Mouse (Mus musculus): Measurements from ENCODE around the gene Podxl. TPM values are rescaled to one million over a fixed set of nuclear protein-coding genes. Genes with fewer than 3 reads are reported as not detected.

Podxl gene
- polyA plus RNA-seq, 1 experiment from 2014 or later, result 16.3 TPM

DNA sequence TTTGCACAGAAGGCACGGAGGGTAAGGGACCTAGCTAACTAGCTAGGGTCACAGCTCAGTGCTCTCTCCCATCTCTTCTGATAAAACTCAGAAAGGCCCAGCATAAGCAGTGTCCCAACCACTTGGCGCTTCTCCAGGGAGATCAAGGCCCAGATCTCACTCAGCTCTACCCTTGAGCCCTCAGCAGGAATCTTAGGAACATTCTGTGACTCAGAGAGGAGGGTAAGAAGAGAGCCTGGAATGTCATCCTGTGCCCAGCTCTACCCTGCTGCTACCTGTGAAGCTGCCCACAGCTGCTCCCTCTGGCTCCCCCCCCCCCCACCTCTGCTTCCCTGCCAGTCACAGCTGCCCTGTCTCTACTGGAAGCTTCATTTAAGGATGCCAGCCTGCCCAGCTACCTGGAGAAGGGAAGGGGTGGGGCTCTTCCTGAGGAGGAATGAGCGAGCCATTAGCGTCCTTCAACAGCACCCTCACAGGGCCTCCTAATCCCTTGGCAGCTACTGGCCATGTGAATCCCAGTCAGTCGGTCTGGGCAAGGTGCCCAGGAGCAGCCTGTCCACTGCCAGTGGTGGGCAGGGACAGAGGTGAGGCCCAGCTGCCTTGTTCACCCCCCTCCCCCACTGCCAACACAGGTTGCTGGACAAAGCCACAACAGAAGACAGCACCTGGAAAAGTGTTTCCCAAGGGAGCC lies 14.3 kb downstream of the Podxl start:
- H3K4me2 ChIP-seq (ENCODE audit: low read length), result peak overlapping the region; percentile 15; the same call in 1 of the 2 replicates
- no peaks in the 10 kb centered on the region for H3K36me3 ChIP-seq (ENCODE audit: control insufficient read depth, insufficient read depth, low read length)
- peak; percentile 80 for ATAC-seq (ENCODE audit: insufficient number of reproducible peaks, insufficient read depth, low FRiP score, low read depth)
- H3K9ac ChIP-seq (ENCODE audit: low read length), result peak overlapping the region; percentile 12; the same call in 1 of the 2 replicates
- no peaks in the 10 kb centered on the region for H3K27me3 ChIP-seq (ENCODE audit: control insufficient read depth, insufficient read depth, low read length)
- H3K4me3 ChIP-seq (ENCODE audit: control insufficient read depth in 1 of 2, insufficient read depth in 1 of 2, low read depth in 1 of 2, low read length in 2 of 2), result no peak overlapping the region
- WGBS, result 27% methylated on average over 5 of the region's 5 CpGs
- peaks cover 25 to 37% of the 10 kb centered on the region in 2 experiments for H3K4me1 ChIP-seq (ENCODE audit: control insufficient read depth in 2 of 2, insufficient read depth in 2 of 2, low read length in 2 of 2)
- H3K27ac ChIP-seq (replicated peaks in 1 of 2; ENCODE audit: control insufficient read depth in 1 of 2, insufficient read depth in 1 of 2, low read depth in 2 of 2, low read length in 2 of 2), result peak overlapping the region; percentile 31 to 55; a peak in 3 of 4 replicates
- H3K9me3 ChIP-seq (ENCODE audit: control insufficient read depth, low read length), result no peaks in the 10 kb centered on the region

DNA sequence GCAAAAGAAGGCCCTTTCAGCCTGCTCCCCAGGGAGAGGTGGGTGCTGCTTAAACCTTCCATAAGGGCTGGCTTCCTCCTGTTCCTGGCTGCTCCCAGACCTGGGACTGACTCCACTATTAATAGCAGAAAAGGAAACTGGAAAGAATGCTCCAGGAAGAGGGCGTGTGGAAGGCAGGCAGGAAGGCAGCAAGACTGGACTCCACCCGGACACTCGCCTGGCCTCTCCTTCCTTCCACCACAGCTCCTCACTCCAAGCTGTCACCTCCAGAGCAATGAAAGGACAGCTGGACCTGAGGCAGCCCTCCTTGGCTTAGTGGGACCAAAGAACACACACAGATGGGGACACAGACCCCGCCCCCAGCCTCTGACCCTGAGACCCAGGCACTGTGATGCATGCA lies 19.5 kb downstream of the Podxl start:
- peak overlapping the region; percentile 43 for H3K4me2 ChIP-seq (ENCODE audit: low read length)
- peak overlapping the region; percentile 40 to 69; a peak in 3 of 4 replicates for H3K27ac ChIP-seq (replicated peaks in 1 of 2; ENCODE audit: control insufficient read depth in 1 of 2, insufficient read depth in 1 of 2, low read depth in 2 of 2, low read length in 2 of 2)
- no peak overlapping the region for H3K4me3 ChIP-seq (ENCODE audit: control insufficient read depth in 1 of 2, insufficient read depth in 1 of 2, low read depth in 1 of 2, low read length in 2 of 2)
- peaks cover 24 to 38% of the 10 kb centered on the region in 2 experiments for H3K4me1 ChIP-seq (ENCODE audit: control insufficient read depth in 2 of 2, insufficient read depth in 2 of 2, low read length in 2 of 2)
- ATAC-seq (ENCODE audit: insufficient number of reproducible peaks, insufficient read depth, low FRiP score, low read depth), result peak; percentile 51
- H3K9ac ChIP-seq (ENCODE audit: low read length), result no peak overlapping the region
- H3K9me3 ChIP-seq (ENCODE audit: control insufficient read depth, low read length), result no peaks in the 10 kb centered on the region
- no peaks in the 10 kb centered on the region for H3K27me3 ChIP-seq (ENCODE audit: control insufficient read depth, insufficient read depth, low read length)
- 31% methylated on average over 4 of the region's 4 CpGs for WGBS
- no peaks in the 10 kb centered on the region for H3K36me3 ChIP-seq (ENCODE audit: control insufficient read depth, insufficient read depth, low read length)

GRCm38 (mm10) chr6:31540018-31540417 lies 23.8 kb downstream of the Podxl start:
- Histone ChIP-seq H3K27ac (replicated peaks in 1 of 2; ENCODE audit: control insufficient read depth in 1 of 2, insufficient read depth in 1 of 2, low read depth in 2 of 2, low read length in 2 of 2) (no peak overlapping the region), H3K9me3 (ENCODE audit: control insufficient read depth, low read length) (no peaks in the 10 kb centered on the region), H3K36me3 (ENCODE audit: control insufficient read depth, insufficient read depth, low read length) (no peaks in the 10 kb centered on the region), H3K4me3 (ENCODE audit: control insufficient read depth in 1 of 2, insufficient read depth in 1 of 2, low read depth in 1 of 2, low read length in 2 of 2) (no peak overlapping the region), H3K4me1 (ENCODE audit: control insufficient read depth in 2 of 2, insufficient read depth in 2 of 2, low read length in 2 of 2) (peaks cover 14 to 16% of the 10 kb centered on the region in 2 experiments), H3K4me2 (ENCODE audit: low read length) (no peak overlapping the region), H3K27me3 (ENCODE audit: control insufficient read depth, insufficient read depth, low read length) (no peaks in the 10 kb centered on the region), H3K9ac (ENCODE audit: low read length) (no peak overlapping the region)
- no peak for ATAC-seq (ENCODE audit: insufficient number of reproducible peaks, insufficient read depth, low FRiP score, low read depth)
- WGBS, result 75% methylated on average over 6 of the region's 6 CpGs

DNA sequence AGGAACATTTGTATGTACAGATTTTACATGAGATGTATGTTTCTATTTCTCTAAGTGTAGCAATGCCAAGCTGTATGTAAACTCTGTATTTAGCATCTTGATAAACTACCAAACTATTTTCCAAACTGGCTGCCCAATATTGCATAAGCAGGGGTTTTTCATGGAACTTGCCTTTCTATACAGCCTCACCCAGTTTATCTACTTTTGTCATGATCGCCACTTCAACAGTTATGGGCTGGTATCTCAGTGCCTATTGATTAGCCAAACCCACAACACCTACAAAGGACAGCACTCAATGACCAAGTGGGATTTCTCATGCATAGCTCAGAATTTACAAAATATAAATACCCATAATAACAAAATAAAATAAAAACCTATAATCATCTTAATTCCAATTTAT lies 25.7 kb downstream of the Podxl start:
- H3K27ac ChIP-seq (replicated peaks in 1 of 2; ENCODE audit: control insufficient read depth in 1 of 2, insufficient read depth in 1 of 2, low read depth in 2 of 2, low read length in 2 of 2), result no peak overlapping the region
- no peak overlapping the region for H3K4me3 ChIP-seq (ENCODE audit: control insufficient read depth in 1 of 2, insufficient read depth in 1 of 2, low read depth in 1 of 2, low read length in 2 of 2)
- H3K9ac ChIP-seq (ENCODE audit: low read length), result no peak overlapping the region
- H3K9me3 ChIP-seq (ENCODE audit: control insufficient read depth, low read length), result no peaks in the 10 kb centered on the region
- no peak overlapping the region for H3K4me2 ChIP-seq (ENCODE audit: low read length)
- ATAC-seq (ENCODE audit: insufficient number of reproducible peaks, insufficient read depth, low FRiP score, low read depth), result no peak
- no peaks in the 10 kb centered on the region for H3K4me1 ChIP-seq (ENCODE audit: control insufficient read depth in 2 of 2, insufficient read depth in 2 of 2, low read length in 2 of 2)
- H3K27me3 ChIP-seq (ENCODE audit: control insufficient read depth, insufficient read depth, low read length), result no peaks in the 10 kb centered on the region
- no peaks in the 10 kb centered on the region for H3K36me3 ChIP-seq (ENCODE audit: control insufficient read depth, insufficient read depth, low read length)
- WGBS, result 92% methylated on average over 1 of the region's 1 CpGs

GRCm38 (mm10) chr6:31537193-31537592 lies 26.6 kb downstream of the Podxl start:
- H3K4me2 ChIP-seq (ENCODE audit: low read length), result no peak overlapping the region
- no peak overlapping the region for H3K4me3 ChIP-seq (ENCODE audit: control insufficient read depth in 1 of 2, insufficient read depth in 1 of 2, low read depth in 1 of 2, low read length in 2 of 2)
- H3K27ac ChIP-seq (replicated peaks in 1 of 2; ENCODE audit: control insufficient read depth in 1 of 2, insufficient read depth in 1 of 2, low read depth in 2 of 2, low read length in 2 of 2), result no peak overlapping the region
- no peak overlapping the region for H3K9ac ChIP-seq (ENCODE audit: low read length)
- H3K27me3 ChIP-seq (ENCODE audit: control insufficient read depth, insufficient read depth, low read length), result no peaks in the 10 kb centered on the region
- 69% methylated on average over 4 of the region's 4 CpGs for WGBS
- ATAC-seq (ENCODE audit: insufficient number of reproducible peaks, insufficient read depth, low FRiP score, low read depth), result no peak
- no peaks in the 10 kb centered on the region for H3K9me3 ChIP-seq (ENCODE audit: control insufficient read depth, low read length)
- no peaks in the 10 kb centered on the region for H3K36me3 ChIP-seq (ENCODE audit: control insufficient read depth, insufficient read depth, low read length)
- H3K4me1 ChIP-seq (ENCODE audit: control insufficient read depth in 2 of 2, insufficient read depth in 2 of 2, low read length in 2 of 2), result no peaks in the 10 kb centered on the region

GRCm38 (mm10) chr6:31534705-31535104 lies 29.1 kb downstream of the Podxl start:
- Histone ChIP-seq H3K36me3 (ENCODE audit: control insufficient read depth, insufficient read depth, low read length) (no peaks in the 10 kb centered on the region), H3K27ac (replicated peaks in 1 of 2; ENCODE audit: control insufficient read depth in 1 of 2, insufficient read depth in 1 of 2, low read depth in 2 of 2, low read length in 2 of 2) (no peak overlapping the region), H3K4me1 (ENCODE audit: control insufficient read depth in 2 of 2, insufficient read depth in 2 of 2, low read length in 2 of 2) (no peaks in the 10 kb centered on the region), H3K9me3 (ENCODE audit: control insufficient read depth, low read length) (no peaks in the 10 kb centered on the region), H3K27me3 (ENCODE audit: control insufficient read depth, insufficient read depth, low read length) (no peaks in the 10 kb centered on the region), H3K4me2 (ENCODE audit: low read length) (no peak overlapping the region), H3K9ac (ENCODE audit: low read length) (no peak overlapping the region), H3K4me3 (ENCODE audit: control insufficient read depth in 1 of 2, insufficient read depth in 1 of 2, low read depth in 1 of 2, low read length in 2 of 2) (no peak overlapping the region)
- WGBS, result 89% methylated on average over 5 of the region's 5 CpGs
- ATAC-seq (ENCODE audit: insufficient number of reproducible peaks, insufficient read depth, low FRiP score, low read depth), result no peak

GRCm38 (mm10) chr6:31531880-31532279 lies 31.9 kb downstream of the Podxl start:
- Histone ChIP-seq H3K9me3 (ENCODE audit: control insufficient read depth, low read length) (no peaks in the 10 kb centered on the region), H3K4me2 (ENCODE audit: low read length) (no peak overlapping the region), H3K9ac (ENCODE audit: low read length) (no peak overlapping the region), H3K27me3 (ENCODE audit: control insufficient read depth, insufficient read depth, low read length) (no peaks in the 10 kb centered on the region), H3K4me3 (ENCODE audit: control insufficient read depth in 1 of 2, insufficient read depth in 1 of 2, low read depth in 1 of 2, low read length in 2 of 2) (no peak overlapping the region), H3K27ac (replicated peaks in 1 of 2; ENCODE audit: control insufficient read depth in 1 of 2, insufficient read depth in 1 of 2, low read depth in 2 of 2, low read length in 2 of 2) (no peak overlapping the region), H3K4me1 (ENCODE audit: control insufficient read depth in 2 of 2, insufficient read depth in 2 of 2, low read length in 2 of 2) (no peaks in the 10 kb centered on the region), H3K36me3 (ENCODE audit: control insufficient read depth, insufficient read depth, low read length) (no peaks in the 10 kb centered on the region)
- ATAC-seq (ENCODE audit: insufficient number of reproducible peaks, insufficient read depth, low FRiP score, low read depth), result no peak
- WGBS, result 49% methylated on average over 3 of the region's 3 CpGs

DNA sequence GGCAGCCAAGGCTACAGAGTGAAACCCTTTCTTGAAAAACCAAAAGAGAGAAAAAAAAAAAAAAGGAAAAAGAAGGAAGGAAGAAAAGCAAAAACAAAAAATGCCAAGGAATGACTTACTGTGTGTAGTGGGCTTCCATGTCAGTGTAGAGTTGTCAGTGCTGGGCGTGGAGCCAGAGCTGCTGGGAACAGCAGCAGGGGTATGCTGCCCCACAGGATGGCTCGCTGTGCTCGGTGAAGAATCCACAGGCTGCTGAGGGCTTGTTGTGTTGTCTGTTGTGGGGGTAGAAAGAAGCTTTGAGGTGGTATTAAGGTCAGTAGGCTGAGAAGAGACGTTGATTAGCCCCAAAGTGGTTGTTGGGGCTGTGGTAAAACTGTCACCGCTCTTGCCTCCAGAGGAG lies 35.4 kb downstream of the Podxl start:
- H3K27ac ChIP-seq (replicated peaks in 1 of 2; ENCODE audit: control insufficient read depth in 1 of 2, insufficient read depth in 1 of 2, low read depth in 2 of 2, low read length in 2 of 2), result no peak overlapping the region
- no peak overlapping the region for H3K9ac ChIP-seq (ENCODE audit: low read length)
- H3K9me3 ChIP-seq (ENCODE audit: control insufficient read depth, low read length), result no peaks in the 10 kb centered on the region
- H3K4me1 ChIP-seq (ENCODE audit: control insufficient read depth in 2 of 2, insufficient read depth in 2 of 2, low read length in 2 of 2), result no peaks in the 10 kb centered on the region
- peaks cover 20% of the 10 kb centered on the region for H3K36me3 ChIP-seq (ENCODE audit: control insufficient read depth, insufficient read depth, low read length)
- H3K4me3 ChIP-seq (ENCODE audit: control insufficient read depth in 1 of 2, insufficient read depth in 1 of 2, low read depth in 1 of 2, low read length in 2 of 2), result no peak overlapping the region
- no peaks in the 10 kb centered on the region for H3K27me3 ChIP-seq (ENCODE audit: control insufficient read depth, insufficient read depth, low read length)
- WGBS, result 75% methylated on average over 5 of the region's 5 CpGs
- H3K4me2 ChIP-seq (ENCODE audit: low read length), result no peak overlapping the region
- ATAC-seq (ENCODE audit: insufficient number of reproducible peaks, insufficient read depth, low FRiP score, low read depth), result no peak

Measured in heart, embryonic 14.5 days (tissue).